Mouse (Mus musculus) neural tube, embryonic 14.5 days (tissue): ENCODE measurements at regions not wholly inside any gene's neighbourhood (a gene's known extent, or its start where the extent isn't known, plus 50 kb on each side); places are given as distances from the start of the nearest gene placed in this dataset.

ENCODE experiments used
- ATAC-seq: fragments of 200-750 bp; cut with Nextera tagmentation; 2 replicates; pipeline ENCODE4 v1.8.0; 2017; ENCODE audit warnings: low read depth, mild to moderate bottlenecking, moderate TSS enrichment, moderate library complexity
- H3K27ac ChIP-seq: fragments of 300-500 bp; sonication (generic); 2 replicates; pipeline ENCODE4 v1.5.1; 2014; ENCODE audit warnings: low read depth, mild to moderate bottlenecking, control low read depth, low read length, moderate library complexity, mixed read lengths
- H3K27me3 ChIP-seq: fragments of 300-500 bp; sonication (generic); 2 replicates; pipeline ENCODE4 v1.6.1; 2014; ENCODE audit warnings: low read length; ENCODE audit not compliant: control insufficient read depth, insufficient read depth
- H3K36me3 ChIP-seq: fragments of 300-500 bp; sonication (generic); 2 replicates; pipeline ENCODE4 v1.6.1; 2014; ENCODE audit warnings: low read length, mixed read lengths; ENCODE audit not compliant: control insufficient read depth, insufficient read depth
- H3K4me1 ChIP-seq: fragments of 300-500 bp; sonication (generic); 2 replicates; pipeline ENCODE4 v1.6.1; 2014; ENCODE audit warnings: low read length; ENCODE audit not compliant: control insufficient read depth, insufficient read depth
- H3K4me2 ChIP-seq: fragments of 300-500 bp; sonication (generic); 2 replicates; pipeline ENCODE4 v1.6.1; 2014; ENCODE audit warnings: mild to moderate bottlenecking, low read depth, low read length, control low read depth
- H3K4me3 ChIP-seq: fragments of 300-500 bp; sonication (generic); 2 replicates; pipeline ENCODE4 v1.5.1; 2014; ENCODE audit warnings: low read depth, low read length, control low read depth, mixed read lengths
- H3K9ac ChIP-seq: fragments of 300-500 bp; sonication (generic); replicated peaks from 2 replicates; pipeline ENCODE4 v1.6.1; 2014; ENCODE audit warnings: low read depth, mild to moderate bottlenecking, control low read depth, low read length, mixed read lengths
- H3K9me3 ChIP-seq: fragments of 300-500 bp; sonication (generic); 2 replicates; pipeline ENCODE4 v1.6.1; 2016; ENCODE audit warnings: low read length; ENCODE audit not compliant: control insufficient read depth
- WGBS: fragments of 180-500 bp; shearing (Covaris S2); extraction: QIAGEN DNeasy Blood & Tissue Kit; methylation state at CpG from one replicate; pipeline ENCODE4 v1.1.7; 2014; 5-methylcytosine and 5-hydroxymethylcytosine counted together

DNA sequence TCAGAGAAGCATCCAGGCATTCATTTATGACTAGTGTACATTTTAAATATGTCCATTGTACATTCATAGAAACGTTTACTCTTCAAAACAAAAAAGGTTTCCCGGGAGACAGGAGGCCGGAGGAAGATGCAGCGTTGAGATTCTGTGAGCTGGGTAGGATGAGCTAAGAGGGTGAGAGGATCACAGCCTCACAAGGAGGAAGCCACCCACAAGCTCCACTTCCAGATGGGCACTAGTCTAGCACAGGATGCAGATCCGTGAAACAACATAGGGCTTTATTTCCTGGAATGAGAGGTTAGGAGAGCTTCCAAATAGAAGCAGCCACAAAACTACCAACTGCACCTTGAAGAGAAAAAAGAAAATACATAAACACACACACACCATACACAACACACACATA, 619.4 kb upstream of the Adam5 start:
- H3K36me3 ChIP-seq, result no peaks in the 10 kb centered on the region
- H3K9me3 ChIP-seq, result no peaks in the 10 kb centered on the region
- H3K4me1 ChIP-seq, result peaks cover 8% of the 10 kb centered on the region
- WGBS, result 78% methylated on average over 5 of the region's 5 CpGs
- H3K4me2 ChIP-seq, result no peak overlapping the region
- no peak overlapping the region for H3K4me3 ChIP-seq
- H3K9ac ChIP-seq, result no peak overlapping the region
- H3K27me3 ChIP-seq, result no peaks in the 10 kb centered on the region
- no peak overlapping the region for H3K27ac ChIP-seq
- no peak for ATAC-seq

GRCm38 (mm10) chr8:25441057-25441441, 616.9 kb upstream of the Adam5 start:
- Histone ChIP-seq H3K9me3 (no peaks in the 10 kb centered on the region), H3K4me2 (peak overlapping the region; percentile 19; the same call in 1 of the 2 replicates), H3K4me1 (peaks cover 8% of the 10 kb centered on the region), H3K9ac (no peak overlapping the region), H3K27ac (no peak overlapping the region), H3K36me3 (no peaks in the 10 kb centered on the region), H3K4me3 (no peak overlapping the region), H3K27me3 (no peaks in the 10 kb centered on the region)
- no peak for ATAC-seq
- 36% methylated on average over 6 of the region's 6 CpGs for WGBS

DNA sequence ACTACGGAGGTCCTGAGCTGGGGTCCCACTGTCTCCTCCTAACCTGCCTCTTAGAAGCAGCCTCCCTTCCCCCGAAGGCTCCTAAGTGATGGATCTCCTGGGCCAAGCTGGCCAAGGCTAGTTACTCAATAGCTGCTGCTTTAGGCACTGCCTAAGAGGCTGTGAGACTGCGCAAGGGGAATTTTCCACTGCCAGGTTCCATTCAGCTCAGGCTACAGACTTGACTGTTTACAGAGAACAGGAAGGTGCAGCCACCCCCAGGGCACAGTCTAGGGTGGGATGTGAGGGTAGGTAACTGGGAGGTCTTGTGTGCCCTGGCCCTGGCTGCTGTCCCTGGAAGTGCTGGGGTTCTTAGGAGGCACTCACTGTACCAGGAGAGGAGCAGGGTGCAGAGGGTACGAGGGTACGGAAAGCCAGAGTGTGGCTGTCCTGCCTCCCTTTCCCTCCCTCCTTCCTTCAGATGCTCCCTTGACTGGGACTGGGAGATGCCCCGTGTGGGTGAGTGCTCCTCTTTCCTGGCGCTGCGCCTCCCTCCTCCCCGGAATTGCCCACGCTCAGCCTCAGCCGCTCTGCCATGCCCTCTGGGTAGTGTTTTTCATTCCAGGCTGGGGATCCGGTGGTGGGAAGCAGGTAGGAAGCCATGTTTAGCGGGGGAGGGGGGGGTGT, 616.4 kb upstream of the Adam5 start:
- Histone ChIP-seq H3K4me2 (peak overlapping the region; percentile 19; the same call in 1 of the 2 replicates), H3K36me3 (no peaks in the 10 kb centered on the region), H3K27me3 (no peaks in the 10 kb centered on the region), H3K27ac (peak overlapping the region; percentile 5; the same call in 1 of the 2 replicates), H3K4me1 (peaks cover 8% of the 10 kb centered on the region), H3K4me3 (no peak overlapping the region), H3K9ac (no peak overlapping the region), H3K9me3 (no peaks in the 10 kb centered on the region)
- 27% methylated on average over 13 of the region's 13 CpGs for WGBS
- ATAC-seq, result peak; percentile 46; the same call in 1 of the 2 replicates

DNA sequence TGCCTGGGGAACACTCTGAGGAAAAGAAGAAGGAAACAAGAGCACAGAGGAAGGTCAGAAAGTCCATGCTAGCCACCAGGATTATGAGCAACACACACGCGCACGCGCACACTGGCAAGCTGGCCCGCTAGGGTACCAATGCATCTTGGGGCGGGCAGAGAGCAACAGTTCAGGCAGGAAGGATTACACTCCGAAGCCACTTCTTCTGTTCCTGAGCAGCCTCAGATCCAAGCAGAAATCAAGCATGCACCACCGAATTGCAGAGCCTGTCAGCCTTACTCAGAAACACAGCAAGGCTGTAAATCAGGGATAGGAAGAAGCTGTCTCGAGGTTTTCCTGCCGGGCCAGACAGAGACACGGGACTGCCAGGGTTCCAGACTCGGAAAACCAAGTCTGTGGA, 615.8 kb upstream of the Adam5 start:
- no peak overlapping the region for H3K9ac ChIP-seq
- peaks cover 8% of the 10 kb centered on the region for H3K4me1 ChIP-seq
- WGBS, result 51% methylated on average over 12 of the region's 12 CpGs
- no peaks in the 10 kb centered on the region for H3K9me3 ChIP-seq
- H3K4me2 ChIP-seq, result peak overlapping the region; percentile 19; the same call in 1 of the 2 replicates
- no peak for ATAC-seq
- H3K36me3 ChIP-seq, result no peaks in the 10 kb centered on the region
- H3K27me3 ChIP-seq, result no peaks in the 10 kb centered on the region
- no peak overlapping the region for H3K4me3 ChIP-seq
- no peak overlapping the region for H3K27ac ChIP-seq

DNA sequence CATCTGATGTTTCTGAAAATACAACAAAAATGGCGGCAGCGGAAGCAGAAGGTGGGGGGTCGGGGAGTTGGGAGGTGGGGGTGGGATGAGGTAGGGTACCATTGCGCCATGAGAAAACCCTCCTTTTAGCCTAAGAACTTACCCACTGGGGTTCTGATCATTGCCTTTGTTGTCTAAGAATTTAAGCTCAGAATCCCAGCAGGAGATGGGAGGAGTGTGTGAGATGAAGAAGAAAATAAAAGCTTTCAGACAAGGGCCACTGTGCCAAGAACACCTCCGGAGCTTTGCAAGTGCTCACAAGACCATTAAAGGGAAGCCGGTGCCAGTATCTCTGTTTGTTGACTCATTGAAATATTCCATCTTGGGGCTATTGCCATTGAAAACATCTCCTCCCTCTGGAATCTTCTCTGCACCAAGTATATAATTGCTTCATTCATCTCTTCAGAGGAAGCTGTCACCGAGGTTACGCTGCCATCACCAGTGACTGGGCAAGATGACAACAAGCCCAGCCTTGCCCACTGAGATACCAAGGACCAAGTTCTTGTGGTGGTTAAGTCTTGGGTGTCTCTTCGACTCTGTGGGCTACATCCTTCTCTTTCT, 614.0 kb upstream of the Adam5 start:
- 73% methylated on average over 9 of the region's 9 CpGs for WGBS
- H3K36me3 ChIP-seq, result no peaks in the 10 kb centered on the region
- H3K4me1 ChIP-seq, result peaks cover 8% of the 10 kb centered on the region
- no peak overlapping the region for H3K9ac ChIP-seq
- no peak overlapping the region for H3K4me3 ChIP-seq
- H3K27ac ChIP-seq, result no peak overlapping the region
- H3K27me3 ChIP-seq, result no peaks in the 10 kb centered on the region
- H3K9me3 ChIP-seq, result no peaks in the 10 kb centered on the region
- H3K4me2 ChIP-seq, result no peak overlapping the region
- no peak for ATAC-seq

GRCm38 (mm10) chr8:25437178-25437577, 613.0 kb upstream of the Adam5 start:
- Histone ChIP-seq H3K9me3 (no peaks in the 10 kb centered on the region), H3K36me3 (no peaks in the 10 kb centered on the region), H3K4me1 (peaks cover 8% of the 10 kb centered on the region), H3K4me3 (no peak overlapping the region), H3K4me2 (no peak overlapping the region), H3K27me3 (no peaks in the 10 kb centered on the region), H3K9ac (no peak overlapping the region), H3K27ac (no peak overlapping the region)
- no peak for ATAC-seq
- WGBS, result 47% methylated on average over 4 of the region's 4 CpGs

DNA sequence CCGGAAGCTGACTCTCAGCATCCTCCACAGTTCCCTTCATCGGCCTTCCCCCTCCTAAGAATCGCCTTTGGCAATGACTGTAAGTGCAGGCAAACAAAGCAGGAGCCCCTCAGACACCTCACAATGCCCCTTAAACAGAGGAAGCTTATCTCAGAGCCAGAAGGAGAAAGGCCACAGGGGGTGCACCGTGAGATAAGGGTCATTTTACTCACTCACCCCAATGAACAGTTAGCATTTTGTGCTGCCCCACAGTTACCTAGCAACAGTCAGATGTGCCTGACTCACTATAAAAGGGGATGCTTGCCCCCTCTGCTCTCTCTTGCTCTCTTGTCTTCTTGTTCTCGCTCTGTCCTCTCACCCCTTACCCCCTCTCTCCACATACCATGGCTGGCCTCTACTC, 606.4 kb upstream of the Adam5 start:
- WGBS, result 20% methylated on average over 5 of the region's 5 CpGs
- no peak for ATAC-seq
- no peak overlapping the region for H3K9ac ChIP-seq
- H3K27ac ChIP-seq, result 0 out of 2 replicates have a peak overlapping the region, but pooled peaks have one; percentile 55
- peaks cover 3% of the 10 kb centered on the region; the same call in 1 of the 2 replicates for H3K4me1 ChIP-seq
- no peak overlapping the region for H3K4me3 ChIP-seq
- no peaks in the 10 kb centered on the region for H3K27me3 ChIP-seq
- no peaks in the 10 kb centered on the region for H3K9me3 ChIP-seq
- H3K36me3 ChIP-seq, result no peaks in the 10 kb centered on the region
- no peak overlapping the region for H3K4me2 ChIP-seq

GRCm38 (mm10) chr8:25429846-25430482, 605.8 kb upstream of the Adam5 start:
- 59% methylated on average over 19 of the region's 19 CpGs for WGBS
- no peak overlapping the region for H3K4me3 ChIP-seq
- H3K27ac ChIP-seq, result peak overlapping the region; percentile 55; the same call in 1 of the 2 replicates
- peaks cover 3% of the 10 kb centered on the region; the same call in 1 of the 2 replicates for H3K4me1 ChIP-seq
- no peaks in the 10 kb centered on the region for H3K27me3 ChIP-seq
- no peaks in the 10 kb centered on the region for H3K9me3 ChIP-seq
- H3K36me3 ChIP-seq, result no peaks in the 10 kb centered on the region
- H3K9ac ChIP-seq, result no peak overlapping the region
- ATAC-seq, result peak; percentile 72
- H3K4me2 ChIP-seq, result no peak overlapping the region

DNA sequence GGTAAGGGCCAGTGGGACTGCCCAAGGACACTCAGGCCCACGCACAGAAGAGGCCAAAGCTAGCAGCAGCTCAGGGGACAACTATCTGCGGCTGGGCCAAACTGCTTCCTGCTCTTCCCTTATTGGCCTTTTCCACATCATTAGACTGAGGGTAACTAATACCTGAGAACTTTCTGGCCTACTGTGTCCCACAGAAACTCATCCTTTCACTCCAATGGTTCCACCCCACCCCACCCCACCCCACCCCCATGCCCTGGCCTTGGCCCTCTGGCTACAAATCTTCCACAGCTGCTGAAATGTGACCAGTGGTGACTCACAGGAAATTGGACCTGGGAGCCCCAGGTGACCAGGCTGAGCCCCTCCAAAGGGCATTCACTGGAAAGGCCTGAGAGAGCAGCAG, 604.6 kb upstream of the Adam5 start:
- H3K9ac ChIP-seq, result no peak overlapping the region
- H3K27ac ChIP-seq, result no peak overlapping the region
- no peak overlapping the region for H3K4me2 ChIP-seq
- no peak overlapping the region for H3K4me3 ChIP-seq
- peaks cover 3% of the 10 kb centered on the region; the same call in 1 of the 2 replicates for H3K4me1 ChIP-seq
- no peaks in the 10 kb centered on the region for H3K9me3 ChIP-seq
- no peaks in the 10 kb centered on the region for H3K27me3 ChIP-seq
- no peaks in the 10 kb centered on the region for H3K36me3 ChIP-seq
- 76% methylated on average over 2 of the region's 2 CpGs for WGBS
- ATAC-seq, result no peak
